Mouse (Mus musculus): Measurements from ENCODE around the gene Taar7f.
A peak's percentile ranks its signal among the peaks of the same experiment; 100 is the strongest.
"Not testable (repeated sequence)": the region's sequence is repeated elsewhere in the genome, so short reads cannot be mapped to it uniquely, and the experiment has no call there.

Taar7f gene

DNA sequence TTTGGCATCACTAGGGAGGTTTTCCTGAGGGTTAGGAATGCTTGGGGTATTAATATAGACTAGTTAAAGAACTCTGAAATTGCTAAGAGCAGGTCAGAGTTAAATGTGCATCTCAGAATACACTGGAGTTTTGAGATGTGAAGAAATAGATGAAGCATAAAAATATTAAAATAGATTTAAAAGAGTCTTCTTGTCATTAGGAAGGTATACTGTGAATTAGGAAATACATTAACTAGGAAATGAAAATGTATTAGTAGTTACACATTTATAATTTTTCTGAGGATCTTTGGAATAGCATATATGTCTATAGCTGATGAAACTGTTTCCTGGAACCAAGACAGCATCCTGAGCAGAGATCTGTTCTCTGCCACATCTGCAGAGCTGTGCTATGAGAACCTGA lies at the start of gene Taar7f:
Gene Taar7f, plus strand, starts transcription at position 301 of the 400 bp plus-strand sequence.
- DNase-seq (ENCODE audit: low read depth, low spot score) = no peak

DNA sequence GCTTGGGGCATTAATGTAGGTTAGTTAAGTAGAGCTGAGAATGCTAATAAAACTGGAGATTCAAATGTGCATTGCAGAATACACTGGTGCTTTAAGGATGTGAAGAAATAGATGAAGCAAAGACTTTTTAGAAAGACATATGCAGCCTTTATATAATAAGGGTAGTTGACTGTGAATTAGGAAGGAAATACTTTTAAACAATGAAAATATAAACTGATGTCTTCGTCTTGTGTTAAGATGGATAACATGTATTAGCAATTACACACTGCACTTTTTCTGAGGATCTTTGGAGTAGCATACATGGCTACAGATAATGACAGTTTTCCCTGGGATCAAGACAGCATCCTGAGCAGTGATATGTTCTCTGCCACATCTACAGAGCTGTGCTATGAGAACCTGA lies 49.7 kb upstream of the Taar7f start, which contains the start of gene Taar7b:
Gene Taar7b, plus strand, starts transcription at position 301 of the 400 bp plus-strand sequence.
- no peak for DNase-seq (ENCODE audit: low read depth, low spot score)

DNA sequence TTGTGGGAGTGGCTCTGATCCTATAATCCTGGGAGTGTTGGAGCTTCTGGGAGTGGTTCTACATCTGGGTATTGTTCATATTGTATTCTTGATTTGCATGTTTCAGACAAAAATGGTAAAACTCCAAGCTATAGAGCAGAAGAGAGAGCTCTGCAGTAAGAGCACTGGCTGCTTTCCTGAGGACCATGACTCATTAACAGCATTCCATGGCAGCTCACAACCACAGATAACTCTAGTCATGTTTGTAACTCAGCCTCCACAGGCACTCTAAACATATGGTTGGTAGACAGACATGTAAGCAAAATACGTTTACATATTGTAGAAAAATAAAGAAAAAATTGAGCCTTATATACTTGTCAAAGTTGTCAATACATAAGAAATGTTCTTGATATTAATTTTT lies 42.9 kb upstream of the Taar7f start:
- peak; percentile 15 for DNase-seq (ENCODE audit: low read depth, low spot score)

DNA sequence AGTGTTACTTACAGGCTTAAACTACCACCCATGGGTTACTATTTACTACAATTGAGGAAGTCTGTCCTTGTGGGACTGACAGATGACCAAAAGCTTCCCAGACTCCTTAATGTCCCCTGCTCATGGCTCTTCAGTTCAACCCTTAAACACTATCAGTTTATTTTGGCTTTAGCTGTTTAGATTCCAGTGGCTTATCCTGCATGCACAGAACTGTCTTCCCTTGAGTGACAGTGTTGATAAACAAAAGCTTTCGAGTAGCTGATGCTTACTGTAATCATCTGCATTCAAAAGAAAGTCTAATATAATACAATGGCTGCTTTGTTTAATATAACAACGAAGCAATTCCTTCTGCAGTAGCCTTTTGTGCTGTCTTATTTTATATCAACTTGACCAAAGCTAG lies 42.3 kb upstream of the Taar7f start:
- no peak for DNase-seq (ENCODE audit: low read depth, low spot score)

DNA sequence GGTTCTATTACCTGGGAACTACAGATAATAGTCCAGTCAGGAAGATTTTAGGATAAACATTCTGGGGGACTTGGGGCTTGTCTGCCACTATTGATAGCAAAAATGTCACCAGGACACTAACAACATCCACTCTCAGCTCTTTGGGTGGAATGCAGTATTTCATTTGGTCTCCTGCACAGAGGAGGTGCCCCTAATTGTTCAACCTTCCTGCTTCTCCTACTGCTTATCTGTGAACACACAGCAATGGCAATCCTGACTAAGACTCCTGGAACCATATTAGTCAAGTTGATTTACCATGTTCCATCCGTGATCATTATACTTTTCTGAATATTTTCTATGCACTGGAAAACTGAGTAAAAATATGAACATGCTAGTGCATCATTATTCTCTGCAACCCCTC lies 41.2 kb upstream of the Taar7f start:
- DNase-seq (ENCODE audit: low read depth, low spot score) = no peak

DNA sequence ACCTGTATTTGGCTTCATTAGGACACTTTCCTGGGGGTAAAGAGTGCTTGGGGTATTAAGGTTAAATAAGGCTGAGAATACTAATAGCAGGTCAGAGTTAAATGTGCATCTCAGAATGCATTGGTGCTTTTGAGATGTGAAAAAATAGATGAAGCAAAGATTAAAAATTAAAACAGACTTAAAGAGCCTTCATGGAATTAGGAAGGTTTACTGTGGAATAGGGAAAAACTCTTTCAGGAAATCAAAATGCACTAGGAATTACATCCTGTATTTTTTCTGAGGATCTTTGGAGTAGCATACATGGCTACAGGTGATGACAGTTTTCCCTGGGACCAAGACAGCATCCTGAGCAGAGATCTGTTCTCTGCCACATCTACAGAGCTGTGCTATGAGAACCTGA lies 22.4 kb upstream of the Taar7f start, which contains the start of gene Taar7d:
Gene Taar7d, plus strand, starts transcription at position 301 of the 400 bp plus-strand sequence.
- no peak for DNase-seq (ENCODE audit: low read depth, low spot score)

DNA sequence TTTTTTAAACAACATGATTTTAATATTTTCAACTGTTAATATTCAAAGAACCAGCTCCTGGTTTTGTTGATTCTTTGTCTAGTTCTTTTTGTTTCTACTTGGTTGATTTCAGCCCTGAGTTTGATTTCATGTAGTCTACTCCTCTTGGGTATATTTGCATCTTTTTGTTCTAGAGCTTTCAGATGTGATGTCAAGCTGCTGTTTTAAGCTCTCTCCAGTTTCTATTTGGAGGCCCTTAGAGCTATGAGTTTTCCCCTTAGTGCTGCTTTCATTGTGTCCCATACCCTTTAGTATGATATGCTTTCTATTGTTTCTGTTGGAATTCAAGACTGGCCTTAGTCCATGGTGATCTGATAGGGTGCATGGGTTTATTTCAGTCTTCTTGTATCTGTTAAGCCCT lies 18.0 kb upstream of the Taar7f start:
- DNase-seq (ENCODE audit: low read depth, low spot score) = no peak

DNA sequence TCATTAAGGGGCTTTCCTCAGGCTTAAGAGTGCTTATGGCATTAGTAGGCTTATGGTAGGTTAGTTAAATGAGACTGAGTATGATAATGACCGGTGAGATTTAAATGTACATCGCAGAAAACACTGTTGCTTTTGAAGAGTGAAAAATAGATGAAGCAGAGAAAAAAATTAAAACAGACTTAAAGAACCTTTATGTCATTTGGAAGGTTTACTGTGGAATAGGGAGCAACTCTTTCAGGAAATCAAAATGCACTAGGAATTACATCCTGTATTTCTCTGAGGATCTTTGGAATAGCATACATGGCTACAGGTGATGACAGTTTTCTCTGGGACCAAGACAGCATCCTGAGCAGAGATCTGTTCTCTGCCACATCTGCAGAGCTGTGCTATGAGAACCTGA lies 12.0 kb upstream of the Taar7f start, which contains the start of gene Taar7e:
Gene Taar7e, plus strand, starts transcription at position 301 of the 400 bp plus-strand sequence.
- DNase-seq (ENCODE audit: low read depth, low spot score) = no peak

DNA sequence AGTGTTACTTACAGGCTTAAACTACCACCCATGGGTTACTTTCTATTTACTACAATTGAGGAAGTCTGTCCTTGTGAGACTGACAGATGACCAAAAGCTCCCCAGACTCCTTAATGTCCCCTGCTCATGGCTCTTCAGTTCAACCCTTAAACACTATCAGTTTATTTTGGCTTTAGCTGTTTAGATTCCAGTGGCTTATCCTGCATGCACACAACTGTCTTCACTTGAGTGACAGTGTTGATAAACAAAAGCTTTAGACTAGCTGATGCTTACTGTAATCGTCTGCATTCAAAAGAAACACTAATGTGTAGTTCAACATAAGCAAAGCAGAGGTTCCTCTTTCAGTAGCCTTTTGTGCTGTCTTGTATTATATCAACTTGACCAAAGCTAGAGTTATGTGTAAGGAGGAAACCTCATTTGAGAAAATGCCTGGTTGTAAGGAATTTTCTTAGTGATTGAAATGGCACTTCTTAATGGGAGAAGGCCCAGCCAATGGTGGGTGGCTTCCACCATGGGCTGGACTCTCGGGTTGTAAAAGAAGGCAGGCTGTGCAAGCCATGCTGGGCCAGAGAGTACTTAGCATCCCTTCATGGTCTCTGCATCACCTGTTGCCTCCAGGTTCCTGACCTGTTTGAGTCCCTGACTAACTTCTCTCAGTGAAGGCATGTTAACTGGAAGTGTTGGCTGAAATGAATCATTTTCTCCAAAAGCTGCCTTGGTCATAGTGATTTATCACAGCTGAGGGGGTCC lies 9.0 kb upstream of the Taar7f start:
- no peak for DNase-seq (ENCODE audit: low read depth, low spot score)

DNA sequence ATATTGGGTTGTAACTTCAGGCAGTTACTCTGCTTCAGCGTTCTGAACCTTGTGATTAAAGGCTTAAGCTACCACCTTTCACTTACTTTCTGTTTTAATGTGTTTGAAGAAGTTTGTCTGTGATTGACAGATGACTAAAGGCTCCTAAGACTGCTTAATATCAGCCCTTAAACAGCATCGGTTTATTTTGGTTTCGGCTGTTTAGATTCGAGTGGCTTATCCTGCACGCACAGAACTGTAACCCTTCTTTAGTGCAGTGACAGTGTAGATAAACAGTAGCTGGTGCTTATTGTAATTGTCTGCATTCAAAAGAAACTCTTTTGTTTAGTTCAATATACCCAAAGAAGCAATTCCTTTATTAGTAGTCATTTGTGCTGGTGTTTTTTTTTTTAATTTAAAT lies 2.7 kb downstream of the Taar7f start:
- no peak for DNase-seq (ENCODE audit: low read depth, low spot score)

DNA sequence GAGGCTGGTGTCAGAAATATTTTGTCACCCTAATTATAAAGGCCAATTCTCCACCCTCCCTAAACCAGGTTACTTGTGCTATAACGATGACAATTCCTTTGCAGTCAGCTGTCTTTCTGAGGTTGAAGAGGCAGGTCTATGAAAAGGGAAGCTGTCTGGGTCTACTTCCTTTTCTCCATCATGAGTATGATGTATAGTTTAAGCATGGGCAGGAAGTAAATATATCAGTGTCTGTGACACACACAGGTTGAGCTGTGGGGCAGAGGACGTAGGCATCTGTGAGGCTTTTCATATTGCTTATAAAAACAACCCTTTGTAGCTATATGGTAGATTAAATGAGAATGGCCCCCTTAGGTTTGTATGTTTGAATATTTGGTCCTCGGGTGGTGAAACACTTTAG lies 9.7 kb downstream of the Taar7f start:
- no peak for DNase-seq (ENCODE audit: low read depth, low spot score)

DNA sequence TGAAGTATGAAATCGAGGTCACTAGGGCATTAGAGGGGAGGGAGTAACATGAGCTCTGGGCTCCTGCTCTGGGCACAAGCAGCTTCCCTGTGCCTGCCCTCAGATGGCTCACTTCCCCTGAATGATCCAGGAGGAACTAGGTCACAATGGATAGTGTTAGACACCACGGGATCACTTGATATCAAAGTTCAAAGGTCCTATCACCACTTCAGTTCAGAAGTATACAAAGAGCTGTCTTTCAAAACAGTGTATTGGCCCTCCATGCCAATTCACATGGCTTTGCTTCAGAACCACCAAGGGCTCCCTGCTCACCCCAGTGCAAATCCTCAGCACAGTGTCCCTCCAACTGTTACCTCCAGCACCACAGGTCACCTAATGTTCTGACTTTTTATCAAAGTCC lies 25.4 kb downstream of the Taar7f start:
- not testable (repeated sequence) for DNase-seq (ENCODE audit: low read depth, low spot score)

DNA sequence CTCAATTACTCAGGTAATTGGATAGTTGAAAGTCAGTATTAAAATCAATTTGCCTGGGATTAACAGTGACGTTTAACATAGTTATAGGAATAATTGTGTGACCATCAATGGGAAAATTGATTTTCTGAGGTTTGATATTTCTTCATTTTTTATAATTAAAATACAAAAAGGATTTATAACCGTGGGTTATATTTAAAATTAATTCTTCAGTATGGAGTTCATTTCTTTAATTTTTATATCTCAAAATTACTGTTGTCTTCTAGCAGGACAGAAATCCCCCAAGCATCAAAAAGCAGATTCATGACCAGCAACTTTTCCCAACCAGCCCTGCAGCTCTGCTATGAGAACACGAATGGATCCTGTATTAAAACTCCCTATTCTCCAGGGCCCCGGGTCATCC lies 26.9 kb downstream of the Taar7f start, which contains the start of gene Taar8a:
Gene Taar8a, plus strand, starts transcription at position 301 of the 400 bp plus-strand sequence.
- not testable (repeated sequence) for DNase-seq (ENCODE audit: low read depth, low spot score)

DNA sequence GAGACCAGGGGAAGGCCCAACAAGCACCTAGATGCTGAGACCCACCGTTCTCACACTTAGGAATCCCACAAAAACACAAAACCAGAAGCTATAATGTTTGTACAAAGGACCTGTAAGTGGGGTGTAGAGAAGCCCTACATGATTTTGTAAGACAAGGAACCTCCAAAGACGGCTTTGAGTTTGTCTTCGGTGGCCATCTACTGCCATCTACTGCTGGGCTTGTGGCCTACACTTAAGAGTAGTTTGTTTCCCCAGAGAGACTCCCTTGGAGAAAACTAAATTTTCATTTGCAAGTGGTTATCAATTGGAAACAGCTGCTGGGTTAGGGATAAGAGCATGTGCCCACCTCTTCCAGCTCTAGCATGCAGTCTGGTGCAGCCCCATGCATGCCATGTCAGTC lies 30.9 kb downstream of the Taar7f start:
- DNase-seq (ENCODE audit: low read depth, low spot score) = peak; percentile 75

DNA sequence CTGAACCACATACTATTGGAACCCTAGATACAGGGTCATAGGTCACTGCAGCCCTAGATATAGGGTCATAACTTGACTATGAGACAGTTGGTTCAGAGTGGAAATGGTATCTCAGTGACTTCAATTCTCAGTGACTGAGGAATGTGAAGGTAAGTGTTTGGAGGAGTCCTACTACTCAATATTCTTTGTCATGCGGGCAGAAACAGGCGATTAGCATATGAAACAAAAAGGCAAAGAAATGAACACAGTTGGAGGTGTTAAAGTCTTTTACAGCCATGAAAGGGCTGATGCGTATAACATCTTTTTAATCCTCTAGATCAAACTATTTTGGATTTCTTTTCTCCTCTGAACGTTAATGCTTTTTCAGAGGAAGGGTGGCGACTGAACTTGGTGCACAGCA lies 36.6 kb downstream of the Taar7f start:
- DNase-seq (ENCODE audit: low read depth, low spot score) = no peak

DNA sequence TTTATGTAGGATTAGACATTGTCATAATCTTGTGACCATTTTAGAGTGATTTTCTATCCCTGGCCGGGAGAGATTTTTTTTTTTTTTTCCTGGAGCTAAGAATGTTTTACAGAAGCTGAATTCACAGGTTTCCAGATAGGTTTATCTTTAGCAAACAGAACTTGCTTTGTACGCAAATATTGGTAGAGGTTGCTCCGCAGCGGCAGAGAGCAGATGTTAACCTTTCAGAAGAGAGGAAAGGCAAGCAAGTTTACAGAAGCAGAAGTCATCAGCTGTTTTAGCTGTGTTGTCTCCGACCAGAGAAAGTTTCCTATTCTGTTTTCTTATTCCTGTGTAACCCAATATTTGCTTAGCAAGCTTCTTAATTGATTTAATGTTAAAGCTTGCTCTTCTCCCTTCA lies 37.2 kb downstream of the Taar7f start:
- DNase-seq (ENCODE audit: low read depth, low spot score) = peak; percentile 4

DNA sequence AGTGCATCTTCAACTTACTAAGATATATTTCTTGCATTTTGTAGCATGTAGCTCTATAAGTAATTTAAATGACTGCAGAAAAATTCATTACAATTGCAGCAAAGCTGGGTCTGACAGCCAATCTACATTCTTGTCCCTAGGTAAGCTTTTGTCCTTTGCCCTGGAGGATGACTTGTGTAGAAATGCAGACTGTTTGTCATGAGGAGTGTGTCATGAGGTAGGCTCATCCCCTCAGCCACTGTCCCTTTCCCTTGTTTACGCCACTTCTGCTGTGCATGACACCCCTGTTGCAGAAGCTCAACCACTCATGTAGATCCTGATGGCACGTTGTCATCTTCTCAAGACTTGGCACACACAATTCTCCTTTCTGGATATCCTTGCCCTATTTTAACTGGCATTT lies 37.9 kb downstream of the Taar7f start:
- no peak for DNase-seq (ENCODE audit: low read depth, low spot score)

DNA sequence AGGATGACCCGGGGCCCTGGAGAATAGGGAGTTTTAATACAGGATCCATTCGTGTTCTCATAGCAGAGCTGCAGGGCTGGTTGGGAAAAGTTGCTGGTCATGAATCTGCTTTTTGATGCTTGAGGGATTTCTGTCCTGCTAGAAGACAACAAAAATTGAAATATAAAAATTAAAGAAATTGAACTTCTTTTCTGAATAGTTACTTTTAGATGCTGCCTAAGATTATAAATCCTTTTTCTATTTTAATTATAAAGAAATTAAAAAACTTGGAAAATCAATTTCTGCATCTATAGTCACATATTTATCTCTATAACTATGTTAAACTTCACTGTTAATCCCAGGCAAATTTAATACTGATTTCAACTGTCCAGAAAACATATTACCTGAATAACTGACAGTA lies 42.9 kb downstream of the Taar7f start, which contains the start of gene Taar8b:
Gene Taar8b, minus strand, starts transcription at position 101 of the 400 bp plus-strand sequence.
- DNase-seq (ENCODE audit: low read depth, low spot score) = no peak

DNA sequence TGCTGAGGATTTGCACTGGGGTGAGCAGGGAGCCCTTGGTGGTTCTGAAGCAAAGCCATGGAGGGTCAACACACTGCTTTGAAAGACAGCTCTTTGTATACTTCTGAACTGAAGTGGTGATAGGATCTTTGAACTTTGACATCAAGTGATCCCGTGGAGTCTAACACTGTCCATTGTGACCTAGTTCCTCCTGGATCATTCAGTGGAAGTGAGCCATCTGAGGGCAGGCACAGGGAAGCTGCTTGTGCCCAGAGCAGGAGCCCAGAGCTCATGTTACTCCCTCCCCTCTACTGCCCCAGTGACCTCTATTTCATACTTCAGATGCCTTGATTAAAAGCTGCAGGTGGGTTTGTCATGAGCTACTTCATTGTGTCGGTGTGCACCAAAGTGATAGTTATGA lies 47.7 kb downstream of the Taar7f start:
- not testable (repeated sequence) for DNase-seq (ENCODE audit: low read depth, low spot score)

All from brain, adult 2 months (tissue).